Mouse (Mus musculus) midbrain, embryonic 14.5 days (tissue): ENCODE data around the gene Speer3. TPM values are rescaled to one million over a fixed set of nuclear protein-coding genes. Genes with fewer than 3 reads are reported as not detected.
"Not testable (repeated sequence)": the region's sequence is repeated elsewhere in the genome, so short reads cannot be mapped to it uniquely, and the experiment has no call there.

Experiments used
- ATAC-seq: fragments of 200-750 bp; cut with Nextera tagmentation; 2 replicates; pipeline ENCODE4 v1.8.0; 2017; ENCODE audit warnings: moderate number of reproducible peaks, moderate library complexity; ENCODE audit not compliant: low FRiP score, low TSS enrichment
- DNase-seq: peaks from one replicate; pipeline ENCODE4 v3.0.0-alpha.2; 2015
- H3K27ac ChIP-seq: fragments of 300-500 bp; sonication (generic); replicated peaks from 2 replicates; pipeline ENCODE4 v1.5.1; 2014; ENCODE audit warnings: mild to moderate bottlenecking, low read depth, low read length, moderate library complexity
- H3K27me3 ChIP-seq: fragments of 300-500 bp; sonication (generic); 2 replicates; pipeline ENCODE4 v1.6.1; 2014; ENCODE audit warnings: low read length, control low read depth, mixed read lengths; ENCODE audit not compliant: control insufficient read depth, insufficient read depth
- H3K36me3 ChIP-seq: fragments of 300-500 bp; sonication (generic); 2 replicates; pipeline ENCODE4 v1.6.1; 2014; ENCODE audit warnings: low read length, control low read depth; ENCODE audit not compliant: control insufficient read depth, insufficient read depth
- H3K4me1 ChIP-seq: fragments of 300-500 bp; sonication (generic); 2 replicates; pipeline ENCODE4 v1.6.1; 2014; ENCODE audit warnings: mild to moderate bottlenecking, antibody characterized with exemption, low read length, control low read depth; ENCODE audit not compliant: control insufficient read depth, insufficient read depth
- H3K4me2 ChIP-seq: fragments of 300-500 bp; sonication (generic); 2 replicates; pipeline ENCODE4 v1.6.1; 2014; ENCODE audit warnings: mild to moderate bottlenecking, low read length, moderate library complexity
- H3K4me3 ChIP-seq: fragments of 300-500 bp; sonication (generic); replicated peaks from 2 replicates; pipeline ENCODE4 v1.5.1; 2014; ENCODE audit warnings: low read depth, low read length
- H3K9ac ChIP-seq: fragments of 300-500 bp; sonication (generic); replicated peaks from 2 replicates; pipeline ENCODE4 v1.6.1; 2014; ENCODE audit warnings: mild to moderate bottlenecking, low read length, moderate library complexity
- H3K9me3 ChIP-seq: fragments of 300-500 bp; sonication (generic); 2 replicates; pipeline ENCODE4 v1.6.1; 2016; ENCODE audit warnings: low read length, control low read depth, mixed read lengths; ENCODE audit not compliant: control insufficient read depth
- WGBS: fragments of 180-500 bp; shearing (Covaris S2); extraction: QIAGEN DNeasy Blood & Tissue Kit; methylation state at CpG from one replicate; pipeline ENCODE4 v1.1.7; 2014; 5-methylcytosine and 5-hydroxymethylcytosine counted together
- polyA plus RNA-seq: library from polyadenylated mRNA; unstranded; fragments of >200 nt; fragmentation: Nextera tagmentation; extraction: Ambion mirVana; gene quantifications from 2 replicates; pipeline ENCODE4 v1.2.1, GENCODE M21; 2014

Gene Speer3
- not detected in 2 replicates for polyA plus RNA-seq

- H3K4me2 ChIP-seq: no peak within 1 kb of the TSS
- no peak within 1 kb of the TSS for H3K27ac ChIP-seq
- no peak within 1 kb of the TSS for H3K4me3 ChIP-seq
- DNase-seq: no peak
- no peaks in the 10 kb centered on the region for H3K9me3 ChIP-seq
- no peaks in the 10 kb centered on the region for H3K27me3 ChIP-seq
- no peaks in the 10 kb centered on the region for H3K36me3 ChIP-seq
- H3K9ac ChIP-seq: no peak within 1 kb of the TSS
- no peaks in the 10 kb centered on the region for H3K4me1 ChIP-seq
- 89% methylated on average over 1 of the region's 1 CpGs for WGBS
- no peak for ATAC-seq
Observed at GRCm38 (mm10) chr5:13791319-13791718, at the start of gene Speer3. Gene Speer3 (plus strand): TSS chr5:13791619.

GRCm38 (mm10) chr5:13810496-13810895 lies 19.1 kb downstream of the Speer3 start:
- H3K4me3 ChIP-seq, H3K9ac ChIP-seq, H3K4me1 ChIP-seq, H3K36me3 ChIP-seq, DNase-seq, ATAC-seq, H3K4me2 ChIP-seq, H3K27me3 ChIP-seq, H3K27ac ChIP-seq, H3K9me3 ChIP-seq: not testable (repeated sequence)
- WGBS: 63% methylated on average over 2 of the region's 2 CpGs

GRCm38 (mm10) chr5:13825108-13825507 lies 33.7 kb downstream of the Speer3 start:
- H3K27ac ChIP-seq: no peak overlapping the region
- no peaks in the 10 kb centered on the region for H3K4me1 ChIP-seq
- H3K4me2 ChIP-seq: no peak overlapping the region
- DNase-seq (no peak), ATAC-seq (no peak; the same call in 1 of the 2 replicates)
- H3K9me3 ChIP-seq: no peaks in the 10 kb centered on the region
- H3K27me3 ChIP-seq: no peaks in the 10 kb centered on the region
- no peaks in the 10 kb centered on the region for H3K36me3 ChIP-seq
- no peak overlapping the region for H3K4me3 ChIP-seq
- H3K9ac ChIP-seq: no peak overlapping the region

GRCm38 (mm10) chr5:13826708-13827107 lies 35.3 kb downstream of the Speer3 start:
- Histone ChIP-seq H3K4me3 (no peak overlapping the region), H3K4me1 (no peaks in the 10 kb centered on the region), H3K27ac (no peak overlapping the region), H3K27me3 (no peaks in the 10 kb centered on the region), H3K9ac (no peak overlapping the region), H3K4me2 (no peak overlapping the region), H3K9me3 (no peaks in the 10 kb centered on the region), H3K36me3 (no peaks in the 10 kb centered on the region)
- no peak for ATAC-seq
- no peak for DNase-seq

- no peak overlapping the region for H3K27ac ChIP-seq
- no peaks in the 10 kb centered on the region for H3K36me3 ChIP-seq
- H3K4me2 ChIP-seq: no peak overlapping the region
- 0 out of 2 replicates have a peak, but pooled peaks cover 3% of the 10 kb centered on the region for H3K9me3 ChIP-seq
- H3K27me3 ChIP-seq: no peaks in the 10 kb centered on the region
- no peaks in the 10 kb centered on the region for H3K4me1 ChIP-seq
- no peak for DNase-seq
- ATAC-seq: no peak
- H3K4me3 ChIP-seq: no peak overlapping the region
- H3K9ac ChIP-seq: no peak overlapping the region
Observed at GRCm38 (mm10) chr5:13844317-13844716, 52.9 kb downstream of the Speer3 start.

Other genes with a start within 250 kb of the Speer3 start
- gene Sema3e, start 233.7 kb downstream of the Speer3 start, polyA plus RNA-seq: 2.4 and 3.1 TPM in 2 replicates